Mouse (Mus musculus): Measurements from ENCODE around the gene Oas1d. TPM values are rescaled to one million over a fixed set of nuclear protein-coding genes. Genes with fewer than 3 reads are reported as not detected.

Oas1d gene
- polyA plus RNA-seq, 1 experiment from 2014 or later, result 0.25 TPM

DNA sequence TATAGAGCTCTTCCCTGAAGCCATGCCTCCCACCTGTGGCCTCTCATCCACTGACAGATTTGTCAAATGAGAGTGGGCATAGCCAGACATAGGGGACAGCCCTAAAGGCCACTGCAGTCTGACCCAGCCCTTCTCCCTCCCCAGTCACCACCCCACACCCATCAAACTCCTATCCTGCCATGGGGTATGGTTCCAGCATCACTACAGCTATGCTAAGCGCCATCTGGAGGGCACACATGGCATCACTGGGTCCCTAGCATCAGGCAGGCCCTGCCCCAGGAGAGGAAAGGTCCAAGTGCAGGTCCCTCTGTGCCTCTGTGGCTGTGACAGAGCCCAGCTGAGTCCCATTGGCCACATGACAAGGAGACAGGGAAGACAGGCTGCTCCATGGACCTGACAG, 12.7 kb downstream of the Oas1d start:
- TF ChIP-seq CTCF (IDR thresholded peaks at IDR 0.05; ENCODE audit: low read depth), result peak; percentile 75
- no peak overlapping the region for H3K27ac ChIP-seq (ENCODE audit: low read depth, low read length)
- no peaks in the 10 kb centered on the region for H3K27me3 ChIP-seq (replicated peaks; ENCODE audit: control insufficient read depth, insufficient read depth, low read length)
- ATAC-seq, result peak; percentile 20; the same call in 1 of the 2 replicates
- 19% methylated on average over 1 of the region's 1 CpGs for WGBS
- H3K9ac ChIP-seq (ENCODE audit: low read depth, low read length), result no peak overlapping the region
- H3K9me3 ChIP-seq (ENCODE audit: control insufficient read depth), result no peaks in the 10 kb centered on the region
- H3K36me3 ChIP-seq (ENCODE audit: control insufficient read depth, insufficient read depth), result no peaks in the 10 kb centered on the region
- H3K4me1 ChIP-seq (replicated peaks; ENCODE audit: control insufficient read depth, insufficient read depth, low read length), result no peaks in the 10 kb centered on the region
- no peak overlapping the region for H3K4me3 ChIP-seq (ENCODE audit: low read depth, low read length)
- no peak overlapping the region for H3K4me2 ChIP-seq (replicated peaks; ENCODE audit: low read depth)

DNA sequence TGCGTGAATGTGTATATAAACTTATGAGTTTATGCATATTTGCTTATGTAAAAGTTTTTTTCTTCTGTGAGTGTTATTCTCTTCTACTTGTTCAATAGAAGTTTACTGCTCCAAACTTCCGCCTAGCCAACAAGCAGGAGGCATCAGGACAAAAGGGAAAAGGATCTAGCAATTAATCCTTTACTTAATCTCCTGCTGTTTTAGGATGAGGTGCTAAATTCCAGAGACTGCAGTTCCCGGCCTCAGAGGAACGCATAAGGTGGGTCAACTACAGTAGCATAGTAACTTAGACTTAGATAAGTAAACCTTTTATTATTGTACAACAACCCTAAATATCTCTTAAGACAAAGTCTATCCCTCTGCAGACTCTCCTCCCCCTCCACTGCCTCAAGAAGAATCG, 19.6 kb downstream of the Oas1d start:
- H3K27me3 ChIP-seq (replicated peaks; ENCODE audit: control insufficient read depth, insufficient read depth, low read length), result no peaks in the 10 kb centered on the region
- H3K4me1 ChIP-seq (replicated peaks; ENCODE audit: control insufficient read depth, insufficient read depth, low read length), result no peaks in the 10 kb centered on the region
- no peak overlapping the region for H3K4me3 ChIP-seq (ENCODE audit: low read depth, low read length)
- H3K36me3 ChIP-seq (ENCODE audit: control insufficient read depth, insufficient read depth), result no peaks in the 10 kb centered on the region
- TF ChIP-seq CTCF (IDR thresholded peaks at IDR 0.05; ENCODE audit: low read depth), result no peak
- 26% methylated on average over 5 of the region's 5 CpGs for WGBS
- H3K9me3 ChIP-seq (ENCODE audit: control insufficient read depth), result no peaks in the 10 kb centered on the region
- no peak overlapping the region for H3K27ac ChIP-seq (ENCODE audit: low read depth, low read length)
- no peak overlapping the region for H3K9ac ChIP-seq (ENCODE audit: low read depth, low read length)
- no peak overlapping the region for H3K4me2 ChIP-seq (replicated peaks; ENCODE audit: low read depth)
- no peak for ATAC-seq

DNA sequence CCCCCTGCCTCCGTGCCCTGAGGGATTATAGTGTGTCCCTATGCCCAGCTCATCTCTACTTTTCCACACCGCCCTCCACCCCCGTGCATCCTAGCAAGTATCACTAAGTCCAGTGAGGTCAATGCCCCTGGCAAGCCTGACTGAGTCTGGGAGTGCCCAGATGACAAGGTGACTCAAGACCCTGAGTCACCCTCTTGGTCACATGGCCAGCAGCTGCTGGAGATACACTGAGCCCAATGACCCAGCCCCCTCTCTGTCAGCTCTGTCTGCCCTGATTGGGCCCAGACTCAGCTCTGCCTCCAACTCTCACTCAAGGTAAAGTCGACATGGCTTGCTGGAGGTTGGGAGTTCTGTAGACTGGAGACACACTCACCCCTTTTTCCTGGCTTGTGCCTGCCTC, 23.5 kb downstream of the Oas1d start:
- 61% methylated on average over 4 of the region's 4 CpGs for WGBS
- peak; percentile 49 for ATAC-seq

DNA sequence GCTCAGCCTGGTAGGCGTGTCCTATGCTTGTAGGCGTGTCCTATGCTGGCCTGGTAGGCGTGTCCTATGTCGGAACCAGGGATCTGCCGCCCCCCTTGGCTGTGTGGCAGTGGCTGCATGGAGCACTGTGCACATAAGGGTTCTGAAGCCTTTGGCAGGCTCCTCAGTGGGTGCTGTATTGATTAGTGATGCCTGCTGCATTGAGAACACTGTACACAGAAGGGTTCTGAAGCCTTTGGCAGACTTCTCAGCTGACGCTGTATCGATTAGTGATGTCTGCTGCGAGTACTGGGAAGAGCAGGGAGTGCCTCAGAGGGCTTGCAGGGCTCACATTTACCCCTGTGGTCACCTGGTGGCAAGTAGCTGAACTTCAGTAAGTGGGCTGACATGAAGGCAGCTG, 24.2 kb downstream of the Oas1d start:
- 35% methylated on average over 8 of the region's 8 CpGs for WGBS
- Histone ChIP-seq H3K4me3 (ENCODE audit: low read depth, low read length) (no peak overlapping the region), H3K4me1 (replicated peaks; ENCODE audit: control insufficient read depth, insufficient read depth, low read length) (no peaks in the 10 kb centered on the region), H3K4me2 (replicated peaks; ENCODE audit: low read depth) (no peak overlapping the region), H3K36me3 (ENCODE audit: control insufficient read depth, insufficient read depth) (no peaks in the 10 kb centered on the region), H3K27ac (ENCODE audit: low read depth, low read length) (no peak overlapping the region), H3K9ac (ENCODE audit: low read depth, low read length) (no peak overlapping the region), H3K9me3 (ENCODE audit: control insufficient read depth) (no peaks in the 10 kb centered on the region), H3K27me3 (replicated peaks; ENCODE audit: control insufficient read depth, insufficient read depth, low read length) (no peaks in the 10 kb centered on the region)
- ATAC-seq, result peak; percentile 67
- TF ChIP-seq CTCF (IDR thresholded peaks at IDR 0.05; ENCODE audit: low read depth), result peak; percentile 40

More for the DNA sequence above, 23.5 kb downstream of the Oas1d start:
- Histone ChIP-seq H3K36me3 (ENCODE audit: control insufficient read depth, insufficient read depth) (no peaks in the 10 kb centered on the region), H3K9me3 (ENCODE audit: control insufficient read depth) (no peaks in the 10 kb centered on the region), H3K4me1 (replicated peaks; ENCODE audit: control insufficient read depth, insufficient read depth, low read length) (no peaks in the 10 kb centered on the region), H3K27me3 (replicated peaks; ENCODE audit: control insufficient read depth, insufficient read depth, low read length) (no peaks in the 10 kb centered on the region), H3K9ac (ENCODE audit: low read depth, low read length) (no peak overlapping the region), H3K4me3 (ENCODE audit: low read depth, low read length) (no peak overlapping the region), H3K27ac (ENCODE audit: low read depth, low read length) (no peak overlapping the region), H3K4me2 (replicated peaks; ENCODE audit: low read depth) (no peak overlapping the region)
- TF ChIP-seq CTCF (IDR thresholded peaks at IDR 0.05; ENCODE audit: low read depth), result no peak

DNA sequence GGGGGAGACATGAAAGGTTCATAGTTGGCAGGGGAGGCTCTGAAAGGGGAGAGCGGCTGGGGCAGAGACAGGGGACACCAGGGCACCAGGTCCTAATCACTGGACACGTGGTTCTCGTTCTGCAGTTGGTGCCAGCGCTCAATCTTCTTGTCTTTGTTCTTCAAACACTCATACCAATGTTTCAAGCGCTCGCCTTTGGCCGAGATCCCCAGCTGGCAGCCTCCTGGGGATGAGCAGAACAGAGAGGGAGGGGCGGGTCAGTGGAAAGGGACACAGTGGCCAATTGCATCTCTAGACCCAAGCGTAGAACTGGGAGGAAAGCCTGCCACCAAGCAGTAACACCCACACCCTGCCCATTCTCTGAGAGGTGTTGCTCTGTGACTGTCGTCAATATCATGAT, 27.7 kb downstream of the Oas1d start:
- no peak for TF ChIP-seq CTCF (IDR thresholded peaks at IDR 0.05; ENCODE audit: low read depth)
- Histone ChIP-seq H3K4me3 (ENCODE audit: low read depth, low read length) (no peak overlapping the region), H3K4me2 (replicated peaks; ENCODE audit: low read depth) (no peak overlapping the region), H3K27ac (ENCODE audit: low read depth, low read length) (no peak overlapping the region), H3K9me3 (ENCODE audit: control insufficient read depth) (no peaks in the 10 kb centered on the region), H3K36me3 (ENCODE audit: control insufficient read depth, insufficient read depth) (no peaks in the 10 kb centered on the region), H3K9ac (ENCODE audit: low read depth, low read length) (no peak overlapping the region), H3K27me3 (replicated peaks; ENCODE audit: control insufficient read depth, insufficient read depth, low read length) (no peaks in the 10 kb centered on the region), H3K4me1 (replicated peaks; ENCODE audit: control insufficient read depth, insufficient read depth, low read length) (no peaks in the 10 kb centered on the region)
- ATAC-seq, result no peak
- WGBS, result 73% methylated on average over 10 of the region's 10 CpGs

DNA sequence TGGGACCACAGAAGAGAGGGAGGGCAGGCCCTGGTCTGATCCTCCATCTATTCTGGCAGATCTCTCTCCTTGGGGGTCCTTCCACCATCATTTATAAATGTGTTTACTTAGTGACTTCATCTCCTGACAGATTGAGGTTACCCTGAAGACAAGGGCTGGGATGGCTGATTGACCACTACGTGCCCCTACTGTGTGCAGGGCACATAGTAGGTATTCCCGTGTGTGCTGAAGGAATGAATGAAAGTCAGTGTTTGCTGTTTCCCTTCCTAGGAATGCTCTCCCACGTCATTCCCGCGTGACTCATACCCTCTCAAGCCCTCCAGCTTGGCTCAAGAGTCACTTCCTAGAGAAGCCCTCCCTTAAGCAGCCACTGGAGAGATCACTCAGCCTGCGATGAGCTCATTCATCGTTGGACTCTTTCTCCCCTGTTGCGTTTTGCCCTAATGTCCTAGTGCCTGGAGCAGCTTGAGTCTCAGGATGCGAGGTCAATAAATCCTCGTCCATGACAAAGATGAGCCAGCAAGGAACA, 38.0 kb downstream of the Oas1d start:
- WGBS, result 72% methylated on average over 10 of the region's 10 CpGs
- Histone ChIP-seq H3K4me3 (ENCODE audit: low read depth, low read length) (no peak overlapping the region), H3K9me3 (ENCODE audit: control insufficient read depth) (no peaks in the 10 kb centered on the region), H3K36me3 (ENCODE audit: control insufficient read depth, insufficient read depth) (no peaks in the 10 kb centered on the region), H3K27me3 (replicated peaks; ENCODE audit: control insufficient read depth, insufficient read depth, low read length) (no peaks in the 10 kb centered on the region), H3K27ac (ENCODE audit: low read depth, low read length) (no peak overlapping the region), H3K9ac (ENCODE audit: low read depth, low read length) (no peak overlapping the region), H3K4me2 (replicated peaks; ENCODE audit: low read depth) (no peak overlapping the region), H3K4me1 (replicated peaks; ENCODE audit: control insufficient read depth, insufficient read depth, low read length) (no peaks in the 10 kb centered on the region)
- TF ChIP-seq CTCF (IDR thresholded peaks at IDR 0.05; ENCODE audit: low read depth), result no peak
- no peak for ATAC-seq

DNA sequence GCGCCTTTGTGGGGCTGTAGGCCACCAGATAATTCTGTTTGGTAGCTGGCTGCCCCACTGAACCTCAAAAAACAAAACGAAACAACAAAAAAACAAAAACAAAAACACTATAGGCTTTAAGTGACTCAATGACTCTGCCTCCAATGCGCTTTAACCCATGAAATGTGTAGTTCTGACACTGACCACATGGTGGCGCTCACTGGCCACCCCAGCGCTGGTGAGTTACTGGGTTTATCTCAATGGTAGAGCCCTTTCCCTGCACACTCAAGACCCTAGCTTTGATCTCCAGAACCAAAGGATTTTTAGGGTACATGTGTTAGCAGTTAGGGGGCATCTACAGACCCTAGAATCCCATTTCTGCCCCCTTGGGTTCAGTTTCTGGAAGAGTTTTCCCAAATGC, 39.6 kb downstream of the Oas1d start:
- no peak overlapping the region for H3K9ac ChIP-seq (ENCODE audit: low read depth, low read length)
- H3K36me3 ChIP-seq (ENCODE audit: control insufficient read depth, insufficient read depth), result no peaks in the 10 kb centered on the region
- no peak for ATAC-seq
- TF ChIP-seq CTCF (IDR thresholded peaks at IDR 0.05; ENCODE audit: low read depth), result peak; percentile 80
- H3K27ac ChIP-seq (ENCODE audit: low read depth, low read length), result no peak overlapping the region
- no peak overlapping the region for H3K4me3 ChIP-seq (ENCODE audit: low read depth, low read length)
- H3K9me3 ChIP-seq (ENCODE audit: control insufficient read depth), result no peaks in the 10 kb centered on the region
- no peak overlapping the region for H3K4me2 ChIP-seq (replicated peaks; ENCODE audit: low read depth)
- no peaks in the 10 kb centered on the region for H3K4me1 ChIP-seq (replicated peaks; ENCODE audit: control insufficient read depth, insufficient read depth, low read length)
- no peaks in the 10 kb centered on the region for H3K27me3 ChIP-seq (replicated peaks; ENCODE audit: control insufficient read depth, insufficient read depth, low read length)
- 24% methylated on average over 5 of the region's 5 CpGs for WGBS

Data from intestine, postnatal 0 days (tissue).